Mouse (Mus musculus) heart, adult 11 months (tissue): ENCODE data around the gene Stx19.

ENCODE experiments used
- DNase-seq: peaks from one replicate; pipeline ENCODE4 v3.0.0; 2022

The Stx19 gene

DNA sequence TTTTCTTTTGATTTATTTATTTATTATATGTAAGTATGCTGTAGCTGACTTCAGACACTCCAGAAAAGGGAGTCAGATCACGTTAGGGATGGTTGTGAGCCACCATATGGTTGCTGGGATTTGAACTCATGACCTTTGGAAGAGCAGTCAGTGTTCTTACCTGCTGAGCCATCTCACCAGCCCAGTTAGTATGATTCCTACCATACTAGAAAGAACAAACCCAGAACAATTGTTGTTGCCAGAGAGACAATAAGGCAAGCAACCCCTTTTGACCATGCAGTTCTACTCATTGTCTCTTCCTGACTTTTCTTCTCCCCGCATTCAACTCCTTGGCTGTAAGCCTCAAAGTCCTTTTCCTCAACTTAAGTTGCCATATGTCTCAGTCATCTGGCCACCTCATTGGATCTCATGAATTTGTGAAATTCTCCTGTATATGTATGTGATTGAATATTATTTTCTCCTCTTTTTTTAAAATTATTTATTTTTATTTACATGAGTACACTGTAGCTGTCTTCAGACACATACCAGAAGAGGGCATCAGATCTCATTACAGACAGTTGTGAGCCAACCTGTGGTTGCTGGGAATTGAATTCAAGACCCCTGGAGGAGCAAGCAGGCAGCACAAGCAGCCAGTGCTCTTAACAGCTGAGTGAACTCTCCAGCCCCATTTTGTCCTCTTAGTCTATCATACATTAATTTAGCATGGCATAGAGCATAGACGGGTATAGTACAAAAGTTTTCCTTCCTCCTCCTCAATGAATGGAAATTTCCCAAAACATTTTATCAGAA lies 38.2 kb downstream of the Stx19 start:
- DNase-seq, result no peak

- DNase-seq, result peak; percentile 88
Observed at GRCm38 (mm10) chr16:62853611-62854126, 39.2 kb downstream of the Stx19 start.

DNA sequence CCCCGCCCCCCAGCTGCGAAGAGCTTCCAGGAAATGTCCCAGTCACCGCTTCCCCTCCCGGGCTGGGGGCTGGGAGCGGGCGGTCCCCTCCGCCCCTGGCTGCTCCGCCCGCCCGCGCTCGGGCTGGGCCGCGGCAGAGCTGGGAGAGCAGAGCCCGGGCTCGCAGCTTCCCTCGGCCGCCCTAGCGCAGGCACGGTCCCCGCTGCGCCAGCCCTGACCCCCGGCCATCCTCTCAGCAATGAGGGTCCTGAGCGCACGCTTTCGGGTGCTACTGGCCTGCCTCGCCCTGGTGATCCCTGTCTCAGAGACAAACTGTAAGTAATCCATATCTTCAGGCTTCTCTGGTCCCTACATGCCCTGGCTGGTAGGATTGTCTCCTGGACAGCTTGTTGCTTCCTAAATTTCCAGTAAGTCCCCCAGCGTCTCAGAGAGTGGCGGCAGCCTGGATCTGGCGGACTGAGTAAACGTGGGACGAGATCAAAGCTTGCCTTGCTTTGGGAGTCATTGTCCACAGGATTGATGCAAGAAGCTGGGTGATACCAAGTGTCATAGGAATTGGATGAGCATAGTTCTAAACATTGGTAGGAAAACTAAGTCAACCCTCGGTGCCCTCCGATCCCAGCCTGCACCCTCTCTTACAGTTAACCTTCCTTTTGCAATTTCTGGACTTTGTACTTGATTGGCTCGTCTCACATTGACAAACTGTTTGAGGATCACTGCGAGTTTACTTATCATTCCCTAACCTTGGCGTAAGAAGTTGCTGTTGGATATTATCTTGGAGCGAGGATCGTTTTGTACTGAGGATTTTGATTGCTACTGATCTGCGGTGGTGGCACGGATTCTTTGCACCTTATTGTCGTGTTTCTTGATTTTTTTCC lies 40.0 kb downstream of the Stx19 start, which contains the start of gene Pros1:
Gene Pros1, plus strand, starts transcription at position 117 of the 878 bp plus-strand sequence.
- DNase-seq, result peak; percentile 99

DNA sequence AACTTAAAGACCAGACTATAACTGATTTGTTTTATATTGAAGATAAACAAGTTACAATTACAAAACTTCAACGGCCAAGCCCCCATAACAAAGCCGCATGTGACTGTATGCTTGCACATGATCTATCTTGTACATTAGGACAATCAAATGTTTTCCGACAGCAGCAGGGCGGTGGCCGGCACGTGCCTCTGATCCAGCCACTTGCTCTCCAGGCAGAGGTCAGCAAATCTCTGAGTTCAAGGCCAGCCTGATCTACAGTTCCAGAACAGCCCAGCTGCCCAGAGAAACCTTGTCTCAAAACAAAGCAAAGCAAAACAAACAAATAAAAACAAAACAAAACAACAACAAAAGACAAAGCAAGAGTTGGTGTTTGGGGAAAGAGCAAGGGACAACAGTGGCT lies 40.9 kb downstream of the Stx19 start:
- peak; percentile 88 for DNase-seq

DNA sequence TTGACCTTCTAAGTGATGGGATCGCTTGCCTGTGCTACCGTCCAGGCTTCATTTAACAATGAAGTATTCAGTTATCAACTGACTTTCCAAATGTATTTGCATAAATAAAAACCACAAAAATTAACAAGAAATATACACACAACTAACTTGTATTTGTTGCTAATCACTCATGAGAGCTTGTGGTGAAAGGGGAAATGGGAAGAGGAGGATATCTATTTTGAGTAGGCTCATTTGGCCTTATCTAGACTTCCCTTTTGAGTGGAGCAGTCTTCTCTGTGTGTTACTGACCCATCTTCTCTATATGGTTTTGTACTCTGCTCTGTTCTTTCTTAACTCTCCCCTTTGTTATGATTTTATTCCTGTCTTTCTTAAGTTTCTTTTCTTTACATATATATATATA lies 41.8 kb downstream of the Stx19 start:
- no peak for DNase-seq

- no peak for DNase-seq
Observed at GRCm38 (mm10) chr16:62857498-62857897, 43.0 kb downstream of the Stx19 start.

DNA sequence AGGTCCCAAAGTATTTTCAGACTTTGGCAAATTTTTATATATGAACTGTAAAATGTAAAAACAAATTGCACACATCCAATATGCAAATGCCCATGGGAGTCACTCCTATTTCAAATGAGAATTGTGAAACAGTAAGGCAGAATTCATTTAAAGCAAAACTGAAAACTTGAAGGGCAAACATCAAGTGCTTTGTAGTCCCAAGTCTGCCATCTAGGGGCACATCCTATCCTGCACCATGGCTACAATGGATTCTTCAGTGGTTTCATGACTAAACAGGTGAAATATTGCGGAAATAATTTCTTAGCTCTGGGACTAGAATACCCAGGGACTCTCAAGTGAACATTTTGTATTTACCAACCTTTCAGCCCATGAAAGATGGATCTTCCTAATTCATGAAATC lies 43.5 kb downstream of the Stx19 start:
- DNase-seq, result no peak

DNA sequence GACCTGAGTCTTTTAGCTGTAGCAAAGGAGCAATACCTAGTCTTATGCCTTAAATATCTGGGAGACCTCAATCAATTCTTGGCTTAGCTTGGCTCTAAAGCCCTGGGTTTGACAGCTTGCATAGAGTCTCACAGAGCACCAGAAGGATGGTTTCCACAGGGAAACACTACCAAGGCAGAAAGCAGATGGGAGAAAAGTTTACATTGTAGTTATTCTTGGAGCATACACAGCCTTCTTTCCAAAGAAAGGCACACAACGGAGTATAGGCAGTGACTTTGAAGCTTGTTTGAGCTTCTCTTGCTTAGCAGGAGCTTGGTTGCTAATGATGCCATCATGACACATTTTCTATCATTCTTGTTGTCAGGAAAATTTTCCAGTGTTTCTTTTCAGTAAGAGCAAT lies 45.7 kb downstream of the Stx19 start:
- DNase-seq, result no peak

DNA sequence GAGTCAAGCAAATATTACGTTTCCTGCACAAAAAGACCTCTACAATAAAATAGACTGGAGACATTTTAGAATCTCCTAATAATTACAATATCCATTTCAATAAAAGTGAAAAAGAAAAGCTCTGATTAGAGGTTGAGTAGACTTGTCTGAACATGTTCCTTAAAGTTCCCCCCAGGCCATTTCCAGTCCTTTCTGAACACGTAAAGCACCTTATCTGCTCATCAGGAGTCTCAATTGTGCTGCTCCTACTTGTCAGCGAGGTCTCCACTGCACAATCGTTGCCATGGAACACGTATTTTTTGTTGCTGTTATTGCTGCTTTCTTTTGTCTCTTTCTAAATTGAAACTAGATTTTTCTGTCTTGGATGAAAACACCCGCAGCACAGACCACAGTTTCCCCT lies 47.0 kb downstream of the Stx19 start:
- no peak for DNase-seq

- no peak for DNase-seq
Observed at GRCm38 (mm10) chr16:62872688-62873117, 58.2 kb downstream of the Stx19 start.

- DNase-seq, result no peak
Observed at GRCm38 (mm10) chr16:62873180-62873579, 58.7 kb downstream of the Stx19 start.
